Mouse (Mus musculus): Measurements from ENCODE around the gene Trmt10a.

- TF ChIP-seq CTCF (IDR thresholded peaks at IDR 0.05; ENCODE audit: low read depth, low read length) (no peak), GATA1 (IDR thresholded peaks at IDR 0.05; ENCODE audit: borderline replicate concordance, low read length) (no peak), TAL1 (conservative IDR thresholded peaks at IDR 0.05; ENCODE audit: low read depth, low read length) (no peak), GATA2 (IDR thresholded peaks at IDR 0.05; ENCODE audit: borderline replicate concordance, low read depth, low read length) (no peak), POLR2AphosphoS5 (IDR thresholded peaks at IDR 0.05; ENCODE audit: insufficient replicate concordance, low read depth, low read length) (no peak)
Observed at GRCm38 (mm10) chr3:138095718-138096117, 47.5 kb upstream of the Trmt10a start.
